Mouse (Mus musculus): ENCODE measurements around the gene Ppp1r9a. TPM values are rescaled to one million over a fixed set of nuclear protein-coding genes. Genes with fewer than 3 reads are reported as not detected.
A peak's percentile ranks its signal among the peaks of the same experiment; 100 is the strongest.

The Ppp1r9a gene
- polyA plus RNA-seq, 2 experiments = 18.9 to 33.8 TPM

- Histone ChIP-seq H3K4me3 (replicated peaks; ENCODE audit: low read length) (no peak overlapping the region), H3K27ac (replicated peaks; ENCODE audit: low read depth, low read length) (no peak overlapping the region), H3K27me3 (ENCODE audit: control insufficient read depth, insufficient read depth, low read length) (no peaks in the 10 kb centered on the region), H3K9me3 (ENCODE audit: control insufficient read depth, low read length) (no peaks in the 10 kb centered on the region), H3K4me1 (ENCODE audit: control insufficient read depth, insufficient read depth, low read length) (peaks cover 6% of the 10 kb centered on the region; the same call in 1 of the 2 replicates), H3K36me3 (ENCODE audit: control insufficient read depth, insufficient read depth, low read length) (no peaks in the 10 kb centered on the region), H3K9ac (ENCODE audit: low read depth, low read length, severe bottlenecking) (no peak overlapping the region), H3K4me2 (replicated peaks; ENCODE audit: low read depth, low read length, severe bottlenecking) (no peak overlapping the region)
- WGBS = 53% methylated on average over 5 of the region's 5 CpGs
- ATAC-seq (ENCODE audit: low FRiP score, low read depth) (no peak), DNase-seq (ENCODE audit: low spot score) (no peak)
- no peak for TF ChIP-seq POLR2A (IDR thresholded peaks at IDR 0.05; ENCODE audit: borderline replicate concordance, extremely low read depth, insufficient read depth, insufficient read length)
These were observed 116.5 kb downstream of the Ppp1r9a start for GRCm38 (mm10) chr6:5019208-5019607.

- 83% methylated on average over 2 of the region's 2 CpGs for whole genome bisulfite sequencing
- H3K36me3 ChIP-seq (ENCODE audit: control insufficient read depth, insufficient read depth, low read length) = no peaks in the 10 kb centered on the region
- DNase-seq (ENCODE audit: low spot score) (no peak), ATAC-seq (ENCODE audit: low FRiP score, low read depth) (no peak)
- H3K9ac ChIP-seq (ENCODE audit: low read depth, low read length, severe bottlenecking) = no peak overlapping the region
- H3K4me3 ChIP-seq (replicated peaks; ENCODE audit: low read length) = no peak overlapping the region
- H3K4me1 ChIP-seq (ENCODE audit: control insufficient read depth, insufficient read depth, low read length) = peaks cover 9% of the 10 kb centered on the region; the same call in 1 of the 2 replicates
- no peaks in the 10 kb centered on the region for H3K9me3 ChIP-seq (ENCODE audit: control insufficient read depth, low read length)
- no peaks in the 10 kb centered on the region for H3K27me3 ChIP-seq (ENCODE audit: control insufficient read depth, insufficient read depth, low read length)
- no peak for TF ChIP-seq POLR2A (IDR thresholded peaks at IDR 0.05; ENCODE audit: borderline replicate concordance, extremely low read depth, insufficient read depth, insufficient read length)
- no peak overlapping the region for H3K4me2 ChIP-seq (replicated peaks; ENCODE audit: low read depth, low read length, severe bottlenecking)
- no peak overlapping the region for H3K27ac ChIP-seq (replicated peaks; ENCODE audit: low read depth, low read length)
These were observed 117.3 kb downstream of the Ppp1r9a start for GRCm38 (mm10) chr6:5019969-5020368.

- H3K4me2 ChIP-seq (replicated peaks; ENCODE audit: low read depth, low read length, severe bottlenecking) = no peak overlapping the region
- no peak overlapping the region for H3K27ac ChIP-seq (replicated peaks; ENCODE audit: low read depth, low read length)
- TF ChIP-seq POLR2A (IDR thresholded peaks at IDR 0.05; ENCODE audit: borderline replicate concordance, extremely low read depth, insufficient read depth, insufficient read length) = no peak
- H3K9me3 ChIP-seq (ENCODE audit: control insufficient read depth, low read length) = no peaks in the 10 kb centered on the region
- 87% methylated on average over 1 of the region's 1 CpGs for WGBS
- H3K27me3 ChIP-seq (ENCODE audit: control insufficient read depth, insufficient read depth, low read length) = no peaks in the 10 kb centered on the region
- no peaks in the 10 kb centered on the region for H3K36me3 ChIP-seq (ENCODE audit: control insufficient read depth, insufficient read depth, low read length)
- no peak overlapping the region for H3K4me3 ChIP-seq (replicated peaks; ENCODE audit: low read length)
- DNase-seq (ENCODE audit: low spot score) (no peak), ATAC-seq (ENCODE audit: low FRiP score, low read depth) (no peak)
- H3K4me1 ChIP-seq (ENCODE audit: control insufficient read depth, insufficient read depth, low read length) = peaks cover 9% of the 10 kb centered on the region; the same call in 1 of the 2 replicates
- H3K9ac ChIP-seq (ENCODE audit: low read depth, low read length, severe bottlenecking) = no peak overlapping the region
These were observed 117.8 kb downstream of the Ppp1r9a start for GRCm38 (mm10) chr6:5020510-5020909.

GRCm38 (mm10) chr6:5022677-5023076 is 120.0 kb downstream of the Ppp1r9a start:
- ATAC-seq (ENCODE audit: low FRiP score, low read depth) (no peak), DNase-seq (ENCODE audit: low spot score) (no peak)
- Histone ChIP-seq H3K27me3 (ENCODE audit: control insufficient read depth, insufficient read depth, low read length) (no peaks in the 10 kb centered on the region), H3K4me2 (replicated peaks; ENCODE audit: low read depth, low read length, severe bottlenecking) (no peak overlapping the region), H3K4me1 (ENCODE audit: control insufficient read depth, insufficient read depth, low read length) (peaks cover 9% of the 10 kb centered on the region; the same call in 1 of the 2 replicates), H3K27ac (replicated peaks; ENCODE audit: low read depth, low read length) (0 out of 2 replicates have a peak overlapping the region, but pooled peaks have one; percentile 19), H3K36me3 (ENCODE audit: control insufficient read depth, insufficient read depth, low read length) (no peaks in the 10 kb centered on the region), H3K9me3 (ENCODE audit: control insufficient read depth, low read length) (no peaks in the 10 kb centered on the region), H3K4me3 (replicated peaks; ENCODE audit: low read length) (no peak overlapping the region), H3K9ac (ENCODE audit: low read depth, low read length, severe bottlenecking) (no peak overlapping the region)
- 68% methylated on average over 5 of the region's 5 CpGs for WGBS
- no peak for TF ChIP-seq POLR2A (IDR thresholded peaks at IDR 0.05; ENCODE audit: borderline replicate concordance, extremely low read depth, insufficient read depth, insufficient read length)

GRCm38 (mm10) chr6:5024893-5025292 is 122.2 kb downstream of the Ppp1r9a start:
- Histone ChIP-seq H3K4me1 (ENCODE audit: control insufficient read depth, insufficient read depth, low read length) (peaks cover 9% of the 10 kb centered on the region; the same call in 1 of the 2 replicates), H3K9me3 (ENCODE audit: control insufficient read depth, low read length) (no peaks in the 10 kb centered on the region), H3K4me3 (replicated peaks; ENCODE audit: low read length) (no peak overlapping the region), H3K27me3 (ENCODE audit: control insufficient read depth, insufficient read depth, low read length) (no peaks in the 10 kb centered on the region), H3K9ac (ENCODE audit: low read depth, low read length, severe bottlenecking) (no peak overlapping the region), H3K27ac (replicated peaks; ENCODE audit: low read depth, low read length) (no peak overlapping the region), H3K4me2 (replicated peaks; ENCODE audit: low read depth, low read length, severe bottlenecking) (no peak overlapping the region), H3K36me3 (ENCODE audit: control insufficient read depth, insufficient read depth, low read length) (no peaks in the 10 kb centered on the region)
- ATAC-seq (ENCODE audit: low FRiP score, low read depth) (no peak), DNase-seq (ENCODE audit: low spot score) (peak; percentile 49)
- no peak for TF ChIP-seq POLR2A (IDR thresholded peaks at IDR 0.05; ENCODE audit: borderline replicate concordance, extremely low read depth, insufficient read depth, insufficient read length)
- WGBS = 67% methylated on average over 7 of the region's 7 CpGs

GRCm38 (mm10) chr6:5026772-5027171 is 124.1 kb downstream of the Ppp1r9a start:
- Histone ChIP-seq H3K4me2 (replicated peaks; ENCODE audit: low read depth, low read length, severe bottlenecking) (no peak overlapping the region), H3K4me3 (replicated peaks; ENCODE audit: low read length) (no peak overlapping the region), H3K4me1 (ENCODE audit: control insufficient read depth, insufficient read depth, low read length) (peaks cover 9% of the 10 kb centered on the region; the same call in 1 of the 2 replicates), H3K9me3 (ENCODE audit: control insufficient read depth, low read length) (no peaks in the 10 kb centered on the region), H3K36me3 (ENCODE audit: control insufficient read depth, insufficient read depth, low read length) (no peaks in the 10 kb centered on the region), H3K27me3 (ENCODE audit: control insufficient read depth, insufficient read depth, low read length) (no peaks in the 10 kb centered on the region), H3K9ac (ENCODE audit: low read depth, low read length, severe bottlenecking) (no peak overlapping the region), H3K27ac (replicated peaks; ENCODE audit: low read depth, low read length) (no peak overlapping the region)
- DNase-seq (ENCODE audit: low spot score) (no peak), ATAC-seq (ENCODE audit: low FRiP score, low read depth) (no peak)
- no peak for TF ChIP-seq POLR2A (IDR thresholded peaks at IDR 0.05; ENCODE audit: borderline replicate concordance, extremely low read depth, insufficient read depth, insufficient read length)
- WGBS = 89% methylated on average over 3 of the region's 3 CpGs
